Mouse (Mus musculus): ENCODE measurements around the gene Zfp541.
A peak's percentile ranks its signal among the peaks of the same experiment; 100 is the strongest.

Zfp541 gene

DNA sequence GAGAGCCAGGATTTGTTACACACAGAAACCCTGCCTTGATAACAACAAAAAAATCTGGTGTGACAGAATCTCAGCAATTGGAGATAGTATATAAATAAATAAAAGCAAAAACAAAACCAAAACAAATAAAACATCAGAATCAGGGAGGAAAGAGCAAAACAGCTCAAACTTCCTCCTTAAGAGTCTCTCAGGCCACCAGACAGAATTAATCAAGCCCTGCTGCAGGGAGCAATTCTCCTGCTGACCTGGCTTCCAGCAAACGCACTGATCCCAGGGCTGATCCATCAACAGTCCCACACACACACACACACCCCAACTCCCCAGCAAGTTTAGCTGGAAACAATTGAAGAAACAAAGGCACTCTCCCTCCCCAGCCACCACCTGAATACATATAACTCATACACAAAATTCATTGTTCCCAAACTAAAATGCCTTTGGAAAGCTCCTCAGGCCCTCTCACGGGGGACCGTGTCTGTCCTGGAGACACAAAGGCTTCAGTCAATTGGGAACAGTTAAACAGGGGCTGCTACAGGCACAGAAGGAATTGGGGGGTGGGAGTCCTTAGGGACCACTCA, 17.7 kb upstream of the Zfp541 start:
- DNase-seq (ENCODE audit: extremely low read depth, insufficient read length, low spot score): no peak

DNA sequence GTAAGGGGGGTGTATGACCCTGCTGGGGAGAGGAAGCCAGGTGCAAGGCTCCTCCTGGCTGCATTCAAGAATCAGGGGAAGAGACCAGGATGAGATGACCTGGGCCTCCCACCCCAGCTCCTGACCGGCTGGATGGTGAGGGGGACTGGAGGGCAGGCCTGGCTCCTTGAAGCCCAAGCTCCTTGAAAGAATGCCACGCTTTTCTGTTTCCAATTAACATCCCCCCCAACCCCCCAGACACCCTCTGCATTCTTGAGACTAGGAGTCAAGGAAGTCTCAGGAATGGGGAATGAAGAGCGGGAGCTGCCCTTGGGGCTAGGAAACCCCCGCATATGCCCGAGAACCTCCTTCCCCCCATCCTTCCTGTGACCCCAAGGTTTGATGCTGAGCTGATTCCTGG, 17.1 kb upstream of the Zfp541 start:
- DNase-seq (ENCODE audit: extremely low read depth, insufficient read length, low spot score): no peak

DNA sequence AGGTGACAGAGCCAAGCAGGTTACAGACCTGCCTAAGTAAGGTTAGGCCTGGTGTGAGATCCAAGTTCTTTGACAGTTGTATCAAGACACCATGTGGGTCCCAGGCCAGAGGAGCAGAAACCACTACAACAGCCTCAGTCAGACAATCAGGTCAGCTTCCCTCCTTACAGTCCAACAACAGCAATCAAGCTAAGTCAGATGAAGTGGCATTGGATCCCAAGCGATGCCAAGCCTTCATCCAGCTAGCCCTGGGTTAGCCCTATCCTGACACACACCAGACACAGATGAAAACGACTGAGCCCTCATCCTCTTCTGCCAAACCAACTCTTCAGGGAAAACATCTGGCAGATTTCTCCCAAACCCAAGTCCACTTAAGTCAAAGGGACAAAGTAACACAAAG, 16.1 kb upstream of the Zfp541 start:
- DNase-seq (ENCODE audit: extremely low read depth, insufficient read length, low spot score): no peak

DNA sequence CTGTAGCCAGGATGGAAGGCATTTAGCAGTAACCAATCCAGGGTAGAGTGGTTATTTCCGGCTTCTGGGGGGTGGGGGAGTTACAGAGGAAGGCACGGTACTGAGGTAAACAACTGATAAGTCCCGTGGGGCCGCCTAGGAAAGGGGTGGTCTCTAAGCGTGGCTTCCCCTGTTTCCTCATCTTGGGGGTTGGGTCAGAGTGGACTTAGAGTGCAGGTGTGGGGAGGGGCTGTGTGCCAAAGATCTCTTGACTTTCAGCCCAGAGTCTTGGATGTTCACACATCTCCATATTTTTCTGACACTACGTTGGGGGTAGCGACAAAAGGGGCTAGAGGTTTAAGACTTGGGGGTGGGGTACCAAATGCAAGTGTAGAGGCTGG, 15.5 kb upstream of the Zfp541 start:
- DNase-seq (ENCODE audit: extremely low read depth, insufficient read length, low spot score): no peak

DNA sequence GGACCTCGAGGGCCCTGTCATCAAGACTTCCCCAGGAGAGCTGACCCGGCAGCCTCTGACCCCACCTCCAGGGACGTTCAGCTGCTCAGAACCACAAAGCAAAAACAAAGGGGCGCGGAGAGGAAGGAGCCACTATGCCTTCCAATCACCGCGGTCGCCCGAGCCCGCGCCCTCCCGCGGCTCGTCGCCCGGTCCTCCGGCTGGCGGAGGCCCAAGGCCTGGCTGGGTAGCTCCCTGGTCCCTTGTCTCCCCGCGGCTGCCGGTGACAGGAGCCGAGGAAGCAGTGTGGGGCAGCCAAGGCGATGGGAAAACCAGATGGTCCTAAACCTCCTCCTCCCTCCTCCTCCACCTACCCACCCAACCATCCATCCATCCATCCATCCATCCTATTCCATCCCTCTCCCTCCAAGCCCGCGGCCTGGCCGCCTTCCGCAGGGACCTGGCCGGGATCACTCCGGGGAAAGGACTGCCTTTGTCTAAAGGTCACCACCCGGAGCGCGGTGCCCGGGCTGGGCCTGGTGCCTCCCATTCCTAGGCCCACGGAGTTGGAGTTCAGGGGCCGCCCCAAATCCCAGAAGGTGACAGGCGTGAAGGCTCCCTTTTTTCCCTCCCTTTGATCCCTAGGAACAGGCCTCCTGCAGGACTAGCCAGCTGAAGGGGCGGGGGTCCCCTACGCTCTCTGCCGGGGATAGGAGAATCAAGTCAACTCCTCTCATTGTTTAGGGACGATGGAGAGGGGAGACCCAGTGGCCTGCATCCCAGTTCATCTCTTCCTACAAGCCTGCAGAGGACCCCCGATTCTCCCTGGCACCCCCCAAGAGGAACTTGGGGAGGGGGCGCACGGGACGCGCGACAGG, 14.9 kb upstream of the Zfp541 start:
- peak; percentile 86 for DNase-seq (ENCODE audit: extremely low read depth, insufficient read length, low spot score)

DNA sequence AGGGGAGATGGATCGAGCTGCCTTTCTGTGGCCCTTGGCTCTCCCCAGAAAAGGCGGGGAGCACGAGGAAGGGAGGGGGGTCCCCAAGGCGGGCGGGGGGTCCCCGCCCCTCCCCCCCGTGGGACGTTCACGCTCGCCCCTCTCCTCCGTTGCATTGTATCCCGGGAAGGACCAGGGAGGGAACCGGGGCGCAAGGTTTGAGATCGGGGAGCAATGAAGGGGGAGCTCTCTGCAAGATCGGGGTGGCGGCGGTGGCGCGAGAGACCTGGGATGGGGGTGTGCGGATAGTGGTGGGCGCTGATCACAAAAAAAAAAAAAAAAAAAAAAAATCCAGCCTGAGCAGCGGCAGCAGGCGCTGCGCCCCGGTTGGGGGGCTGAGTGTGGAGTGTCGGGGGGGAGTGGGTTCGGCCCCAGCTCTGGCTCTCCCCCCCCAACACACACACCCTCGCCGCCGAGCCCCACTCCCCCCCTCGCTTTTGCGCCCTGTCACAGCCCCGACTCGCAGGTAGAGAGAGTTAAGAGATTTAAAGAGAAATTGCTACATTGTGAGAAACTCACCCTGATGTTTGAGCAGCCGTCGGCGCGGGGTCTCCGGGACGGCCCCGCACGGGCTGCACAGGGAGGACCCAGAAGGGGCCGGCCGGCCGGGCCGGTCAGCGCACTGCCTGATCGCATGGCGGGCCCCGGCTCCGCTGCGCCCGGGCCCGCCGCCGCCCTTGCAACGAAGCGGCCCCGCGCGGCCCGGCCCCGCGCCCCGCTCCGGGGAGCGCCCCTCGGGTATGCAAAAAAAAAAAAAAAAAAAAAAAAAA, 14.1 kb upstream of the Zfp541 start, which contains the start of gene Bicra:
TSS of gene Bicra (minus strand) at position 584 of the 809 bp plus-strand sequence.
- peak; percentile 80 for DNase-seq (ENCODE audit: extremely low read depth, insufficient read length, low spot score)

DNA sequence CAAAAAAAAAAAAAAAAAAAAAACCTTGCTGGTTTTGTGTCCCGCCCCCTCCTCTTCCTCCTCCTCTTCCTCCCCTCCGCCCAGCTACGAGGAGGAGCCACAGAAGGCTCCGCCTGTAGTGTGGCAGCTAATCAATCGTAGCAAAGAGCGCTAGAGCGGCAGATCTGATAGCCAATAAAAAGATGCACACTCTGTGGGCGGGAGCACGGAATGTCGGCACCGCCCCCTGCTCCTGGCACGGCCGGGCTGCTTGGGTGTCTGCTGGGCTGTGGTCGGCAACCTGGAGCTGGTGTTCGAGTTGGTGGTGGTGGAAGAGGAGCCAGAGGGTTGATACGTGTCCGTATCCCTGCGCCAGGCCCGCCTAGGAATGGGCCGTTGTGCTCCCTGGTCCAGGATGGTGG, 13.4 kb upstream of the Zfp541 start:
- peak; percentile 93 for DNase-seq (ENCODE audit: extremely low read depth, insufficient read length, low spot score)

DNA sequence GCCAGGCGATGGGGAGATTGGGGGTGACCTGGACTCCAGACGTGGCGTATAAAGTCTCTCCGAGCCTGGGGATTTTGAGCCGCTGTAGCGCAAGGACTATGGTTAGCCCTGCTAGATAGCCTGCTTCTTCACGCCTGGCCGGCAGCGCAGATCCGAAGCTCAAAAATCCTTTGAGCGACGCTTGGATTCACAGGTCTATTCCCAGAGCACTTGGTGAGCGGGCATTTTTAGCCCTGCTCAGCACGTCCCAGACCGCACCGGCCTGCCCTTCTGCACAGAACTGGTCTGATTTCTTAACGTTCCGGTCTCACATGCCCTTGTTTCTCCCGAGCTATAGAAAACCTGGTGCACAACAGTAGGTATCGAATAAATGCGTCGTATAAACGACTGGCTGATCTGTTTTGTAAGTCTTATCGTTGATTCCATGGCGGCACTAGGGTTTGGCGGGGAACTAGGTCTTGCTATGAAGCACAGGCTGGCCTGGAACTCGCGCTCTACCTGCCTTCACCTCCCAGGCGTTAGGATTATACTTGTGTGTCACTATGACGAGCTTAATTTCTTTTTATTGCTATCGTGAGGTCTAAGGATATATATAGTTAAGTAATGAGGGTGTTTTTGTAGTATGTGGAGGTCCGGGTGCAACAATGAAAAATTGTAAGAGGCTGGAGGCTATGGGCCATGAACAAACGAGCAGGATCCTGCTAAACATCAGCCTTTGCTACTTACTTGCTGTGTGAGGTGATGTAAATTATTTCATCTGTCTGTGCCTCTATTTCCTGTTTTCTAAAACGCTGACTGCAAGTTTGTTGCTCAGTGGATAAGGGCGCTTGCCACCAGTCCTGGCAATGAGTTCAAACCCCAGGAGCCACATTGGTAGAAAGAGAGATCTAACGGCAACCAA, 12.7 kb upstream of the Zfp541 start:
- no peak for DNase-seq (ENCODE audit: extremely low read depth, insufficient read length, low spot score)

DNA sequence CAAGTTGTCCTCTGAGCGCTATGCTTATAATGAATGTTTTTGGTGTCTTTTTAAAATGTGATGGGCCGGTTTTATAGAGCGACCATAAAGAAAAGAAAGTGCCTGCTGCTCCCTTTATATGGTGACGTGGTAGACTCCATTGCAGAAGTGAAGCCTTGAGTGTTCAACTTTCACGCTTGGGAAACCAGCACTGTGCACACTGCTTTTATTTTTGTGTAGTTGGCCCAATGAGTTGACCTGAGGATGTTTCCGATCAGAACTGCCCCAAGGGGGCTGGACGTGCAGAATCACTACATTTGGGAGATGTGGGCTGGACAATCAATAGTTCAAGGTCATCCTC, 12.1 kb upstream of the Zfp541 start:
- no peak for DNase-seq (ENCODE audit: extremely low read depth, insufficient read length, low spot score)

DNA sequence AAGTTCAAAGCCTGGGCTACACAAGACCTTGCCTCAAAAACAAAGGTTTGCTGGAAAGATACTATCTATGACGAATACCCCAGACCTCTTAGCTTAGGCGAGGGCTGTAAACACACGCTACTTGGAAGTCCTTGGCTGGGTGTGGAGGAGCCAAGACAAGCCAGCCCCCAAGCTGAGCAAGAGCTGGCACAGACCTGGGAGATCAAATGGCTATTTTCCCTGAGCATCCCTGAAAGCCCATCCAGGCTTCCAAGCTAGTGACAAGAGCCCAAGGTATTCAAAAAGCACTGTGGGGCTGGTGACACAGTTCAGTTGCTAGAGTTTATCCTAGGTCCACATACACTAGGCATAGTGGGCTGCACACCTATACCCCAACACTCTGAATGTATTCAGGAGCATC, 11.0 kb upstream of the Zfp541 start:
- DNase-seq (ENCODE audit: extremely low read depth, insufficient read length, low spot score): no peak

DNA sequence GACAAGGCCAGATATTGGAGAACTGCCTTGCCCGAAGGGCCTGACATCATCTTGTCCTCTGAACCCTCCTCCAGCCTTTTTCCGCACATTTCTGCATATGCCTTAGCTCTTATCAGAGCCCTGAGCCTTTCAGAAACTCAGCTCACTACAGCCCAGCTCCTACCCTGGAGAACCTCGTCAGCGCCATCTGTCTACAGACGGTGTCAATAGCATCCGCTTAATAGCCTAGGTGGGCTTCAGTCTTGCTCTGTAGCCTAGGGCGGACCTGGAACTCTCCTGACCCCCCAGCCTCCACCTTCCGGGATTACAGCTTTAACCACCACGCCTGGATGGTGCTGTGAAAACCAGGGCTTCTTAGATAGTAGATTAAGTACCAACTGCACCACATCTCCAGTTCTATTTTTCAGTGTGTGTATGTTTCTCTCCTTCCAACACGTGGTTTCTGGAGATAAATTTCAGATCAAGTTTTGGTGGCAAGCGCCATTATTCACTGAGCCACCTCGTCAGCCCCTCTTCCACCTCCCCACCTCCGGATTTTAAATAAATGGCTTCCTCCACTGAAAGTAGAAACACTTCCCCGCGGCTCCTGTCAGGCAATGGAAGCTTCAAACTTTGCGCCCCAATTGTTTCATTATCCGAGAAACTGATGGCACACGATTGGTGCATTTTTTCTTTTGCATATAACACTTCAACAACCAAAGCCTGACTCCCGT, 9.6 kb upstream of the Zfp541 start:
- DNase-seq (ENCODE audit: extremely low read depth, insufficient read length, low spot score): peak; percentile 48

DNA sequence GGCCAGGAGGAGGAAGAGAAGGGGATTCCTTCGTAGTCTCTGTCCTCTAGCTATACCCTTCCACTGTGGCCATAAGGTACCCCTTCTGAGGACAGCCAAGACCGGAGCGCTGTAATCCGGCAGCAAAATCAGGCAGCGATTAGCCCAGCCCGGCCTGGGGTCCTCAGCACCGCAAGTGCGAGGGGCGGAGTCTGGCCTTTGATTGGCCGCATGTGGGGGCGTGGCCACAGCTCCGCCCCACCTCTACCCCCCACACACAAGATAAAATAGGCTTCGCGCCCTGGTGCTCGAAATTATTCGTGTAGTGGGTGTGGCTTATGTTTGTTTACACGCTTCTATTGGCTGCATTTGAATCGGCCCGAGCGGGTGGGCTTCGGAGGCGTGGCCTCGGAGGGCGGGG, 8.9 kb upstream of the Zfp541 start:
- peak; percentile 97 for DNase-seq (ENCODE audit: extremely low read depth, insufficient read length, low spot score)

DNA sequence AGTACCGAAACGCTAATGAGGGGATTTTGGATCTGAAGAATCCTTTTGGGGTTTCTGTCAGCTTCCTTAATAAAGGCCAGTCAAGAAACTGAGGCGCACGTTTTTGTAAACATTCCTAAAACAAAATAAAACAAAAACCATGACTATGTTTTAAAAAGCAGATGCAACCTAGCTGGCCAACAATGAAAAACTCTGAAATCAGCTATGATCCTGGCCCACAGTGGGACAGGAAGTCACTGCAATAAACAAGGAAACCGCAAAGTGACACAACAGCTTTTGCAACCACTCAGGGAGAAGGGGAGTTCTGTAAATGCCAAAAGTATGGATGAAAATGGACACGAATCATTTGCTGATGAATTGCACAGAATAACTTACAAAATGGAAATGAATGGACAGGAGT, 8.5 kb upstream of the Zfp541 start:
- DNase-seq (ENCODE audit: extremely low read depth, insufficient read length, low spot score): no peak

DNA sequence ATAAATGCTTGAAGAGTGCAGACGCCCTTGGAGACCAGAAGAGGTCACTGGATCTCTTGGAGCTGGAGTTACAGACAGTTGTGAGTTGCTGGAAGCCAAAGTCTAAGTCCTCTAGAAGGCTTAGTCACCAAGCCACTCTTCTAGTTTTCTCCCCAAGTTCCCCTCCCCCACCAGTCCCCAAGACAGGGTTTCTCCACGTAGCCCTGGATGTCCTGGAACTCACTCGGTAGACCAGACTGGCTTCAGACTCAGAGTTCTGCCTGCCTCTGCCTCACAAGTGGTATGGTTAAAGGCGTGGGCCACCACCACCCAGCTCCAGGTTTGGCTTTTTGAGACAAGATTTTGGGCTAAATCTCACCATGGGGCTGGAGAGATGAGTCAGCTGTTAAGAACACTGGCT, 6.6 kb upstream of the Zfp541 start:
- peak; percentile 40 for DNase-seq (ENCODE audit: extremely low read depth, insufficient read length, low spot score)

DNA sequence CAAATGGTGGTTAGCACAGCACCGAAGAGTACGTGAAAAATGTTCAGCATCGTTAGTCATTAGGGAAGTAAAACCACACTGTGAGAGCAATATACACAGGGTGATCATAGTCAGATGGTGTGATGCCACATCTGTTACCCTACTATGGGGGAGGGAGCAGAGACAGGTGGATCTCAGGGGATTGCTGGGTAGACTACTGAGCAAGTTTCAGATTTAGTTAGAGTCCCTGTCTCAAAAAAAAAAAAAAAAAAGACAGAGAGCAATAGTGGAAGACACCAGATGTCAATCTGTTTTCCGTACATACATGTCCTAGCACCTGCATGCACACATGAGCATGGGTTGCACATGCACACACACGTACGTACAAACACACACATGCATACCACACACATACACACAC, 5.9 kb upstream of the Zfp541 start:
- DNase-seq (ENCODE audit: extremely low read depth, insufficient read length, low spot score): no peak

DNA sequence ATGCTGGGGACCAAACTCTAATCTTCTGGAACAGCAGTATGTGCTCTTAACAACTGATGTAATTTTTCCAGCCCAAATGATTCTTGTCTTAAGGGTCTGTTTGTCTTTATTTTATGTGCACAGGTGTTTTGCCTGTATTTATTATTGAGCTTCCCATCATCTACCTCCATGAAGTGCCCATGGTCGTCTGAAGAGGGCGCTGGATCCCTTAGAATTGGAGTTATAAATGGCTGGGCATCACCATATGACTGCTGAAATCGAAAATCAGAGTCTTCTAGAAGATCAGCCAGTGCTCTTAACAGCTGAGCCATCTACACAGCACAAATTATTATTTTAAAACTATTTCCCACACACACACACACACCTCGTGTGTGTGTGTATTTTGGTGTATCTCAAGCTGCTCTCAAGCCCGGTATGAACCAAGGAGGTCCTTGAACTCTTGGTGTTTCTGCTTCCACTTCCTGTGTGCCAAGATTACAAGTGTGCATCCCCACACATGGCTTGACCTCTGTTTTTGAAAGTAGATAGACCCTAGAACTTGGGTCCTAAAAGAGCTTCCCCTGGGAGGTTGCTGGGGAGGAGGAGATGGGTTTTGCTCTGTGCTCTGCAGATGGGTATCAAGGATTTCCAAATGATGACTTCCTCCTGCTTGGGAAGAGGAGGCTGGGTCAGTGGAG, 5.0 kb upstream of the Zfp541 start:
- no peak for DNase-seq (ENCODE audit: extremely low read depth, insufficient read length, low spot score)

DNA sequence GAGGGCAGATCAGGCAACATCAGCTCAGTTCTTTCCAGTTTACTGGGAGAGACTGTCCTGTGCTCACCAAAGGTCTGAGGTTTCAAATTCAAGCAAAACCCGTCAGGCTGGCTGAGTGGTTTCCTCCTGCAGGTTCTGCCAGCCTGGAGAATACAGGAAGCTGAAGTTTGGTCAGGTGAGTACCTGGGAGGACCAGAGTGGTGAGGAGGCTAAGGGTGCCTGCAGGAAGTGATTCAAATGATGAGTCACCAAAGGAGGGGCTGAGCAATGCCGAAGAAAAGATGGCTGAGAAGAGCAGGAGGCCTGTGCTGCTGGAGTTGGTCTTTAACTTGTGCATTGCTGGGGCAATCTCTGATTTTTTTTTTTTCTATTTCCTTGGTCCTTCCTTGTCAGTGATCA, 4.5 kb upstream of the Zfp541 start:
- peak; percentile 39 for DNase-seq (ENCODE audit: extremely low read depth, insufficient read length, low spot score)

DNA sequence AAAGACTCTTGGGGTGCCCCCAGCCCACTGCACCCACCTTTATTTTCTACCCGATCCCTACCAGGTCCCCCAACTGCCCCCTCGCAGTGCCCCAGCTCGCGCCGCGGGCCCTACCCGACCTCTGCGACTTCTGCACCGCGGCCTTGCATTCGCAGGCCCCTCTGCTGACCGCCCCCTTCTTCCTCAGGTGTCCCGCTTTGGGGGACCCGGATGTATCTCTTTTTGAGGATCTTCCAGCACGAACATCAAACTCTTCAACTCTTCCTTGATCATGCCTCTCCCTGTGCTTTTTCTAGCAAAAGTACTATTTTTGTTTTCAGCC, 446 bp downstream of the Zfp541 start:
- DNase-seq (ENCODE audit: extremely low read depth, insufficient read length, low spot score): no peak

DNA sequence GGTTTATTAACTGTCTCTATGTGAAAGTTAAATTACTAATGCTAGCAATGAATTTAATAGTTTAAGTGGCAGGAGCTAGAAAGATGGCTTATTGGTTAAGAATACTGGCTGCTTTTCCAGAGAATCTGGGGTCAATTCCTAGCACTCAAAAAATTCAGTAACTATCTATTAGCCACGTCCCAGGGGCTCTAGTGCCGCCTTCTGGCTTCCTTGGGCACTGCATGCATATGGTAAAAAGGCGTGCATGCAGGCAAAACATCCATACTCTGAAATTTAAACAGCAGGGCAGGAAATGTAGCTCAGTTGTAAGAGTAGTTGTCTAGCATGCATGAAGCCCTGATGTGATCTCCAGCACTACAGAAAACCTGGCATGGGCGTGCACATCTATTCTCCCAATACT, 1.9 kb downstream of the Zfp541 start:
- no peak for DNase-seq (ENCODE audit: extremely low read depth, insufficient read length, low spot score)

DNA sequence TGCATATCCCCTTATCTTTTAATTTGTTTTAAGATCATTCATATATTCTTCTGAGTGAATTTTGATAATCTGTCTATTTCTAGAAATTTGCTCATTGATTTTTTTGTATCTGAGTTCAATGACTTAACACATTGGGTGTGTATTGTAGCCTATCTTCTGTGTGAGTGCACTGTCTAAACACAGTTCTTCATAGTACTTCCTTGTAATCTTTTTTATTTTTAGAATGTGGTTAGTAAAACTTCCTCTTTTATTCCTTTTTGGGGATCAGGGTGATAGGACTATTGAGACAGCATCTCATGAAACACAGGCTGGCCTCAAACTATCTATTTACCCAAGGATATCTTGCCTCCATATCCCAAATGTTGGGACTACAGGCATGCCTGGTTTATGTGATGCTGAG, 9.2 kb downstream of the Zfp541 start:
- DNase-seq (ENCODE audit: extremely low read depth, insufficient read length, low spot score): no peak

Measured in 3134 (cell line).